Mouse (Mus musculus) spleen, adult 12 weeks (tissue): ENCODE measurements at regions not wholly inside any gene's neighbourhood (a gene's known extent, or its start where the extent isn't known, plus 50 kb on each side); places are given as distances from the start of the nearest gene placed in this dataset.
"Not testable (repeated sequence)": the region's sequence is repeated elsewhere in the genome, so short reads cannot be mapped to it uniquely, and the experiment has no call there.

Experiments used
- DNase-seq: peaks from one replicate; pipeline ENCODE4 v3.0.0; 2022; ENCODE audit warnings: low spot score

GRCm38 (mm10) chr12:29368820-29369175, 159.4 kb upstream of the Myt1l start:
- no peak for DNase-seq

DNA sequence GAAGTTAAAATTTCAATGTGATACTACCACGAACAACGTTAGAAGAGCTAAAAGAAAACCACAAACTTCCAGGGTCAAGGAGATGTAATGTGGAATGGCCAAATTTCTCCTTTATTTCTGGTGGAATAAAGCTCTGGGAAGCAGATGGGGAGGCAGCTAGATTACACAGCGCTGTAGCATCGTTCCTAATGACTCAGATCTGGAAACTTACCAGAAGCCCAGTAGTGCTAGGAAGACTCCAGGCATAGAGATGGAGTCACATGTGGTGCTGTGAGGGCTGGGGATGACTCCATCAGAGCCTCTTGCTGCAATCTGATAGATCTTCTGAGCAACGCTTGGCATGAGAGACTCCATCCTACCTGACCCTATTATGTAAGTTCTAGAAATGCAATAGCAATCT, 136.4 kb upstream of the Myt1l start:
- DNase-seq: no peak

DNA sequence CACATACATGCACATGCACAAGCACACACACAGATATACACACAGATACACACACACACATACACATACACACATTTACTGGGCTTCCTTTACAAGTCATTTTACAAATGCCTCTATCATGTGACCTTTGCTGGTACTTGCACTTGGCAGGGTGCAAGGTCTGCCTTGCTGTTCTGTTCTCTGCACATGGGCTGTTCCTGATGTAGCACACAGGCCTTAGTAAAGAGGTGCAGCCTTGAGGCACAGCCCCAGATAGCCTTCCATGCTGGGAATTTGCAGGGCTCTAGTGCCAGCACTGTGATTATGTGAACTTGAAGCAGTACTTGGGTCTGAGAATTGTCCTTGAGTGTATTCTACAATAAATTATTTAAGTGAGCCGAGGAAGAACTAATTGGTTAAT, 133.9 kb upstream of the Myt1l start:
- no peak for DNase-seq

- no peak for DNase-seq
These were observed 133.3 kb upstream of the Myt1l start for GRCm38 (mm10) chr12:29394881-29395280.

GRCm38 (mm10) chr12:29395401-29395982, 132.7 kb upstream of the Myt1l start:
- DNase-seq: no peak

DNA sequence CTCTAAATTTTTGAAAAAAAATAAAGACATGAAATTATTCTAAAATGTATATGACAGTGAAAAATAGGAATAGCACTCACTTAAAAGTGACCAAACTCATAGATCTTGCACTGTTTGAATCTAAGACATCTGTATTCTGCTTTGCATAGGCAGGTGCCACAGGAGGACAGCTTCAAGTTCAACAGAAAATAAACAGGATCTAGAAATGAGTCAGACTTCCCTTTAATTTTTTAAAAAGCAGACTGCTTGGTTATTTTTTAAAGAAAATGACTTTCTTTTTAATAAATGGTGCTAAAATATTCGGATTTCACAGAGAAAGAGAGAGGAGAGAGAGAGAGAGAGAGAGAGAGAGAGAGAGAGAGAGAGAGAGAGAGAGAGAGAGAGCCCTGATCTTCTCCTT, 123.8 kb upstream of the Myt1l start:
- DNase-seq: no peak

DNA sequence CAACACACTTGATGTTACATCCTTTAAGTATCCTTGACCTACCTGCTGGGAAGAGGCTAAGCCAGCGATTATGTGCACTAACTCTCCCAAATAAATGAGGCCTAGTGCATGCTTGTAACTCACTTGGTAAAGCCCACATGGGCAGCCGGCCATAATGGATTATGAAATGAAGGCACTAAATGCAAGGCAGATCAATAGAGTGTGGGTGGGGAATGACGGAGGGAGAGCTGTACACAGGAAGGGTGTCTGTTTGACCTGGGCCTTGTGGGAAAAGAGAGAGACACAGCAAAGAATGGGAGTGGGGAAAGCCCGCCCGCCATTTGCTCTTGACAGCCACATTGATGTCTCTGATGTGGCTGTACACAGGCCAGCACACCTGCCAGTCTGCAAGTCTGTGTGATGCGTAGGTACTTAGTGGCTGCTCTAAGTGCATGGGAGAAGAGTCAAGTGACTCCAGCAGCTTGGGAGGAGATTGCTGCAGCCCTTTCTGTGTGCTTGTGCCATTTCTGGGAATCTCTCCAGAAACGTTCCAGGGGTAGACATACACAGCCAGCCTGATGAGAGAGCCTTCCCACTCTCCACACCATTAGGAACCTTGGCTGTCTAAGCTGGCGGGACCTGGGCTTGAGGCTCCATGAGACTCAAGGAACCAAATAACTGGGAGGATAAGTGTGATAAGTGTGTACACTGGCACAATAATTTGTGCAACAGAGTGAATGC, 118.7 kb upstream of the Myt1l start:
- no peak for DNase-seq

GRCm38 (mm10) chr12:29433936-29434335, 94.2 kb upstream of the Myt1l start:
- no peak for DNase-seq

DNA sequence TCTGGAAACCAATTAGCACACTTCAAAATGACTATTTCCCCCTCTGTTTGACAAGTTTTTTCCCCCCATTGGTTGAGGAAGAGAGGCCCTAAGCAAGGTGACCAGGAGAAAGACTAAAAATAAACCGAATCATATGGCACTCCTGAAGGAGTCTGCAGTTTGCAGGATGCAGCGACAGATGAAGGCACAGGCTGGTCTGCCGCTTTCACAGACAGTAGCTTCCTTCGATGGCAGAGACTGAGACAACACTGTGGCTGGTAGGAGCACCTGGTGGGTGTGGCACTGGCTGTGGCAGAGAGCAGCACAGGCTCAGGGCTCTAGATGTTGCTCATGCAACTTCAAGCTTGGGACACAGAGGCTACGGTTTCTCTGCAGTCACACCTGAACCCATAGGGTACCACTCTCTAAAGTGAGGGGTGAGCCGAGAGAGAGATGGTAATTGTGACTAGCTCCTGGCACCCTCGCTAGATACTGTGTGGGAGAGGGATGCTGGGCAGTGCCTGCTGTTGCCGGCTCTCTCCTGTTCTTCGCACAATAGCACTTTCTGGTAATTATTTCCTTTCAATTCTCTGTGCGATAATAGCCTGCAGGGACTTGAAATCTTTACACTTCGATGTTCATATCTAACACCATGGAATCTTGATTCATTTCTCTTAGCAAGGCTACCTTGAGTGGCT, 88.7 kb upstream of the Myt1l start:
- no peak for DNase-seq

GRCm38 (mm10) chr12:29465201-29465600, 63.0 kb upstream of the Myt1l start:
- DNase-seq: not testable (repeated sequence)
